Mouse (Mus musculus) neural tube, embryonic 14.5 days (tissue): Measurements from ENCODE around the gene Tnk2. TPM values are rescaled to one million over a fixed set of nuclear protein-coding genes. Genes with fewer than 3 reads are reported as not detected.
A peak's percentile ranks its signal among the peaks of the same experiment; 100 is the strongest.
"Not testable (repeated sequence)": the region's sequence is repeated elsewhere in the genome, so short reads cannot be mapped to it uniquely, and the experiment has no call there.

Source experiments
- ATAC-seq: fragments of 200-750 bp; cut with Nextera tagmentation; 2 replicates; pipeline ENCODE4 v1.8.0; 2017; ENCODE audit warnings: low read depth, mild to moderate bottlenecking, moderate TSS enrichment, moderate library complexity
- H3K27ac ChIP-seq: fragments of 300-500 bp; sonication (generic); 2 replicates; pipeline ENCODE4 v1.5.1; 2014; ENCODE audit warnings: low read depth, mild to moderate bottlenecking, control low read depth, low read length, moderate library complexity, mixed read lengths
- H3K27me3 ChIP-seq: fragments of 300-500 bp; sonication (generic); 2 replicates; pipeline ENCODE4 v1.6.1; 2014; ENCODE audit warnings: low read length; ENCODE audit not compliant: control insufficient read depth, insufficient read depth
- H3K36me3 ChIP-seq: fragments of 300-500 bp; sonication (generic); 2 replicates; pipeline ENCODE4 v1.6.1; 2014; ENCODE audit warnings: low read length, mixed read lengths; ENCODE audit not compliant: control insufficient read depth, insufficient read depth
- H3K4me1 ChIP-seq: fragments of 300-500 bp; sonication (generic); 2 replicates; pipeline ENCODE4 v1.6.1; 2014; ENCODE audit warnings: low read length; ENCODE audit not compliant: control insufficient read depth, insufficient read depth
- H3K4me2 ChIP-seq: fragments of 300-500 bp; sonication (generic); 2 replicates; pipeline ENCODE4 v1.6.1; 2014; ENCODE audit warnings: mild to moderate bottlenecking, low read depth, low read length, control low read depth
- H3K4me3 ChIP-seq: fragments of 300-500 bp; sonication (generic); 2 replicates; pipeline ENCODE4 v1.5.1; 2014; ENCODE audit warnings: low read depth, low read length, control low read depth, mixed read lengths
- H3K9ac ChIP-seq: fragments of 300-500 bp; sonication (generic); replicated peaks from 2 replicates; pipeline ENCODE4 v1.6.1; 2014; ENCODE audit warnings: low read depth, mild to moderate bottlenecking, control low read depth, low read length, mixed read lengths
- H3K9me3 ChIP-seq: fragments of 300-500 bp; sonication (generic); 2 replicates; pipeline ENCODE4 v1.6.1; 2016; ENCODE audit warnings: low read length; ENCODE audit not compliant: control insufficient read depth
- WGBS: fragments of 180-500 bp; shearing (Covaris S2); extraction: QIAGEN DNeasy Blood & Tissue Kit; methylation state at CpG from one replicate; pipeline ENCODE4 v1.1.7; 2014; 5-methylcytosine and 5-hydroxymethylcytosine counted together
- polyA plus RNA-seq: library from polyadenylated mRNA; unstranded; fragments of >200 nt; fragmentation: Nextera tagmentation; extraction: Ambion mirVana; gene quantifications from 2 replicates; pipeline ENCODE4 v1.2.1, GENCODE M21; 2014

The Tnk2 gene
- polyA plus RNA-seq, 1 experiment from 2014 or later: 18.7 TPM

DNA sequence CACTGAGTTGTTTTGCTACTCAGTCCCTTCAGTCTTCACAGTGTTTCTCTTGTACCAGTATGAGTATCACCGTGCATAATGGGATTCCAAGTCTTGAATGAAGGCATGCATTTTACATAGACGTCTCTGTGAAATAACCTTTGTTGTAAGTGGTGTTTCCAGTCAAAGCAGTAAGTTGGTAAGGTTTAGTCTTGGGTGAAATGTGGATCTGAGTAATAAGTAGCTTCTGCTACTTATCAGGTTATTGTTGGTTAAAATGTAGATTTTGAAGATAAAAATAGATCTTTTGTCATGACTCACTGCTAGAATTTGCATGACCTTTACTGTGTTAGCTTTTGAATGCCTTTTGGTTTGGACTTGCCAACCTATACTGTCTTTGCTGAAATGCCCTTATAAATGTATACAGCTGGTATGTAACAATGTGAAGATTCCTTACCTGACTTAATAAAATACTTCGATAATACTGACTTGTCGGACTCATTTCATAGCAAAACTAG, 11.3 kb upstream of the Tnk2 start:
- H3K36me3 ChIP-seq: peaks cover 45% of the 10 kb centered on the region
- 88% methylated on average over 4 of the region's 4 CpGs for WGBS

DNA sequence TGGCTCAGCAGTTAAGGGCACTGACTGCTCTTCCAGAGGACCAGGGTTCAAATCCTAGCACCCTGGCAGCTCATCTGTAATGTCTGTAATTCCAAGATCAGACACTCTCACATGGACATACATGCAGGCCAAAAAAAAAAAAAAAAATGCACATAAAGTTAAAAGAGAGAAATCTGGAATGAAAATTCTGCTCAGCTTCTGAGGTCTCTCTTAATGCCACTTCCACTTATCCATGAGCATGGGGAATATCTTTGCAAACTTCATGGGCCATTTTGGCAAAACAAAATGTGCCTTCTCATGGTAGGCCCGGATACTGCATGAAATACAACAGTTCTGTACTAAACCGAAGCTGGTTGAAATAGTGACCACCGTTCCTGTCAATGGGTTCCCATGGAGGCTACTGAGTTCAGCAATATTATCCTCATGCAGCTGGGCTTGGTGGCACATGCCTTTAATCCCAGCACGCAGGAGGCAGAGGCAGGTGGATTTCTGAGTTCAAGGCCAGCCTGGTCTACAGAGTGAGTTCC, 10.1 kb upstream of the Tnk2 start:
- Histone ChIP-seq H3K4me3 (no peak overlapping the region), H3K36me3 (peaks cover 35% of the 10 kb centered on the region), H3K4me2 (no peak overlapping the region), H3K9ac (no peak overlapping the region), H3K27ac (no peak overlapping the region), H3K27me3 (no peaks in the 10 kb centered on the region), H3K9me3 (no peaks in the 10 kb centered on the region), H3K4me1 (no peaks in the 10 kb centered on the region)
- WGBS: 90% methylated on average over 4 of the region's 4 CpGs
- no peak for ATAC-seq

More for the DNA sequence above, 11.3 kb upstream of the Tnk2 start:
- H3K4me3 ChIP-seq: no peak overlapping the region
- H3K4me1 ChIP-seq: no peaks in the 10 kb centered on the region
- ATAC-seq: no peak
- no peak overlapping the region for H3K4me2 ChIP-seq
- no peaks in the 10 kb centered on the region for H3K9me3 ChIP-seq
- H3K9ac ChIP-seq: no peak overlapping the region
- H3K27me3 ChIP-seq: no peaks in the 10 kb centered on the region
- H3K27ac ChIP-seq: no peak overlapping the region

DNA sequence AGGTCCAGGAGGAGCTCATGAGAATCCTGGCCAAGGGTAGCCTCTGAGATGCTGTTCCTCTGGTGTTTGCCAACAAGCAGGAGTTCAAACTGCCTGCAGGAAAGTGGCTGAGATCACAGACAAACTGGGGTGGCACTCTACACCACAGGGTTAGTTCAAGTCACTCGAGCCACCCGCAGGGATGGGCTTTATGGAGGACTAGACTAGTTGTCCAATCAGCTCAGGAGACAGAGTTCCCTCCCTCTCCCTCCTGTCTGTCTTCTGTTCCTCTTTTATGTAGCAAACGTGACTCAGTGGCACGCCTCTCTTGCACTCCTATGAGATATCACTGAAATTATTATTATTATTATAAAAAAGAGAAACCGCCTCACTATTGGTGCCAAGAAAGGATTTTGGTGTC, 9.5 kb upstream of the Tnk2 start:
- H3K4me2 ChIP-seq: no peak overlapping the region
- H3K27ac ChIP-seq: no peak overlapping the region
- ATAC-seq: no peak
- peaks cover 29% of the 10 kb centered on the region for H3K36me3 ChIP-seq
- no peak overlapping the region for H3K9ac ChIP-seq
- no peaks in the 10 kb centered on the region for H3K9me3 ChIP-seq
- WGBS: 84% methylated on average over 5 of the region's 5 CpGs
- no peaks in the 10 kb centered on the region for H3K4me1 ChIP-seq
- H3K27me3 ChIP-seq: no peaks in the 10 kb centered on the region
- no peak overlapping the region for H3K4me3 ChIP-seq

DNA sequence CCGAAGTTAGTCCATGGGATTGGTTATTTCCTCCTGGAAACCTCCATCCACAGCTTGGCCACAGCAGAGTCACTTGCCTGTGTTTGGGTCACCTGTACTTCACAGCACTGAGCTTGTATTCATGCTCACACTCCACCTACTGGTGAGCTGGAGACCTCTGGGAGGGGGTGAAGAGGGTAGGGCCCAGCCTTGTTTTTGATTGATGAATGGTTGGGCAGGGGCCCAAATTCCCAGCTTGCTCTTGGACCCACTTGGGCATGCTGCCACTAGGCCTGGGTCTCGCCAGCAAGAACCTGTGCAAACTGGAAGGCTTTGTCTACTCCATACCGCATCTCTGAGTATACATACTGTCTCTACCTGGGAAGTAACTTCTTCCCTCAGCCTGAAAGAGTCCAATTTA, 8.4 kb upstream of the Tnk2 start:
- WGBS: 77% methylated on average over 3 of the region's 3 CpGs
- H3K4me2 ChIP-seq: no peak overlapping the region
- H3K4me3 ChIP-seq: no peak overlapping the region
- H3K27me3 ChIP-seq: no peaks in the 10 kb centered on the region
- ATAC-seq: no peak
- no peak overlapping the region for H3K9ac ChIP-seq
- H3K36me3 ChIP-seq: peaks cover 20% of the 10 kb centered on the region; the same call in 1 of the 2 replicates
- no peaks in the 10 kb centered on the region for H3K9me3 ChIP-seq
- no peaks in the 10 kb centered on the region for H3K4me1 ChIP-seq
- H3K27ac ChIP-seq: no peak overlapping the region

DNA sequence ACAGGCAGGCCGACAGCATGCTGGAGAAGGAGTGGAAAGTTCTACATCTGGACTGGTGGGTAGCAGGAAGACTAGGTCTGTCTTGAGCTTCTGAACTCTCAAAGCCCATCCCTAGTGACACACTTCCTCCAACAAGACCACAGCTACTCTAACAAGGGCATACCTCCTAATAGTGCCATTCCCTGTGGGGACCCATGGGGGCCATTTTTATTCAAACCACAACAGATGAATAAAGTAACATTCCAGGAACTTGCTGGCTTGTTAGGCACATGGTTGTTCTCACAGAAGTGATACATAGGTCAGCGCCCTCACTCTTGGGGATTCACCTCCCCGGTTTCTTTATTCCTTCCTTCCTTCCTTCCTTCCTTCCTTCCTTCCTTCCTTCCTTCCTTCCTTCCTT, 7.3 kb upstream of the Tnk2 start:
- H3K4me2 ChIP-seq: no peak overlapping the region
- no peaks in the 10 kb centered on the region for H3K27me3 ChIP-seq
- 91% methylated on average over 3 of the region's 3 CpGs for WGBS
- H3K36me3 ChIP-seq: peaks cover 10% of the 10 kb centered on the region; the same call in 1 of the 2 replicates
- H3K27ac ChIP-seq: no peak overlapping the region
- H3K4me3 ChIP-seq: no peak overlapping the region
- H3K9ac ChIP-seq: no peak overlapping the region
- no peak for ATAC-seq
- no peaks in the 10 kb centered on the region for H3K4me1 ChIP-seq
- no peaks in the 10 kb centered on the region for H3K9me3 ChIP-seq

DNA sequence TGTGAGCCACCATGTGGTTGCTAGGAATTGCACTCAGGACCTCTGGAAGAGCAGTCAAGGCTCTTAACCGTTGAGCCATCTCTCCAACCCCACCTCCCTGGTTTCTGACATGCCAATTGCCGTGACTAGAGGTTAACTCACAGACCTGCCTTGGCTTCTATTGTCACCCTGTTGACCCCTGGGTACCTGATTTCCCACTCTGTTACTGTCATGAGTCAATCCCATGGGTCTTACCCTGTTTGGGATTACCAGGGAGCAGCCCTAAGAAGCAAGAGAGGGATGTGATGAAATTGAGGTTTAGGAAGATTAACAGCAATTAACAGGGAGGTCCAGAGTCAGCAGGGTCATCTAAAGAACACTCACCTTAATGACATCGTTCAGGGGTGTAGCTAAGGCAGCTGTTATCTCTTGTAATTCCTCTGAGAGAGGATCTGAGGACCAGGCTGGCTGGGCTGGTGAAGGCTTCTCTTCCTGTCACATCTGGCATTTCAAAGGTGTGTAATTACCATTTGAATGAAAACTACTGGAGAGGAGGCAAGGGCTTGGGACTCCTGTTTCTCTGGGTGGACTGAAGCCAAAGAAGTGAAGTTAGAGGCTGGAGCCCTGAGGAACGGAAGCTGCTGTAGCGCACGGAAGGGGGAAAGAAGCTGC, 6.7 kb upstream of the Tnk2 start:
- WGBS: 28% methylated on average over 6 of the region's 6 CpGs
- no peak for ATAC-seq
- no peak overlapping the region for H3K4me3 ChIP-seq
- no peak overlapping the region for H3K9ac ChIP-seq
- no peaks in the 10 kb centered on the region for H3K9me3 ChIP-seq
- H3K4me1 ChIP-seq: no peaks in the 10 kb centered on the region
- H3K27ac ChIP-seq: no peak overlapping the region
- H3K27me3 ChIP-seq: no peaks in the 10 kb centered on the region
- H3K36me3 ChIP-seq: 0 out of 2 replicates have a peak, but pooled peaks cover 7% of the 10 kb centered on the region
- no peak overlapping the region for H3K4me2 ChIP-seq

DNA sequence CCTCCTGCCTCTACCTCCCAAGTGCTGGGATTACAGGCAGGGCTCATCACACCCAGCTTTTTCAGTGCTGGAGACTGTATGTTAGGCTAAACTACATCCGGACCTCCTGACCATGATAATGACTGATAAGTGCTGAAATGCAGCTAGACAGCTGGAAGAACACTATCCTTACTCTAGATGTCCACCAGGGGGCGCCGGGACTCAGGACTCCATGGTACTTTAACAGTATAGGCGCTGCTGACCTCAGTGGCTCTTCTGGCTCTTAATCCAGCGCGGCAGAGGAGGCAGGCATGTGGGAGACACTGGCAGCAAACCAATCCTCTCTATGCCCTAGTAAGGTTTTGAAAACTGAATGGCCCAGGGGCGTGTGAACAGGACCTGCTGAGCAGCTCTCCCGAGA, 5.2 kb upstream of the Tnk2 start:
- no peak overlapping the region for H3K4me3 ChIP-seq
- H3K4me2 ChIP-seq: no peak overlapping the region
- ATAC-seq: peak; percentile 86
- H3K27ac ChIP-seq: no peak overlapping the region
- no peaks in the 10 kb centered on the region for H3K9me3 ChIP-seq
- H3K36me3 ChIP-seq: no peaks in the 10 kb centered on the region
- no peaks in the 10 kb centered on the region for H3K4me1 ChIP-seq
- no peak overlapping the region for H3K9ac ChIP-seq
- 8% methylated on average over 8 of the region's 8 CpGs for WGBS
- no peaks in the 10 kb centered on the region for H3K27me3 ChIP-seq

DNA sequence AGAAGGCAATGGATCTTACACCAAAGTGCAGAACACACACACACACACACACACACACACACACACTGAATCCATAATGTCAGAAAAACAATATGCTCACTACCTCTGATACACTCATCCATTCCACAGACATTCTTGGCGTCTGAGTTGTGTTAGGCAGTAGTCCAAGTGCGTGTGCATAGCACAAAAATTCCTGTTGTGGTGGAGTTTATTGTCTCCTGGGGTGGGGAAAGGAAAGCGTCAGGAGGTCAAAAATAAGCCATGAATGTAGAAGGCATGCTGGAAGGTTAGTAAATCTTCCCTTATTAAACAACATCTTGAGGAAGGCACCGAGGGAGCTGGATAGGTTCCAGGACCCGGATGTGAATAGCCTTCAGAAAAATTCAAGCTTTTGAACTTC, 3.6 kb upstream of the Tnk2 start:
- Histone ChIP-seq H3K4me3 (no peak overlapping the region), H3K36me3 (no peaks in the 10 kb centered on the region), H3K27me3 (no peaks in the 10 kb centered on the region; the same call in 1 of the 2 replicates), H3K9ac (no peak overlapping the region), H3K9me3 (no peaks in the 10 kb centered on the region), H3K27ac (no peak overlapping the region), H3K4me1 (peaks cover 4% of the 10 kb centered on the region), H3K4me2 (no peak overlapping the region)
- WGBS: 73% methylated on average over 5 of the region's 5 CpGs
- ATAC-seq: no peak

DNA sequence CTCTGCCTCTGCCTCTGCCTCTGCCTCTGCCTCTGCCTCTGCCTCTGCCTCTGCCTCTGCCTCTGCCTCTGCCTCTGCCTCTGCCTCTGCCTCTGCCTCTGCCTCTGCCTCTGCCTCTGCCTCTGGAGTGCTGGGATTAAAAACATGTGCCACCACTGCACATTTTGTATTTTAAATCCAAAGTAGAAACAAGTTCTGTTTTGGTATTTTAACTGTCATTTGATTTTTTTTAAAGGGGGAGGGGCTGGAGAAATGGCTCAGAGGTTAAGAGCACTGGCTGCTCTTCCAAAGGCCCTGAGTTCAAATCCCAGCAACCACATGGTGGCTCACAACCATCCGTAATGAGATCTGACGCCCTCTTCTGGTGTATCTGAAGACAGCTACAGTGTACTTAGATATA, 3.0 kb upstream of the Tnk2 start:
- not testable (repeated sequence) for H3K4me2 ChIP-seq, H3K27ac ChIP-seq, H3K27me3 ChIP-seq, ATAC-seq, H3K9ac ChIP-seq, H3K4me3 ChIP-seq, H3K9me3 ChIP-seq, H3K36me3 ChIP-seq
- WGBS: 71% methylated on average over 2 of the region's 2 CpGs
- peaks cover 10% of the 10 kb centered on the region for H3K4me1 ChIP-seq
